Mouse (Mus musculus) kidney, postnatal 14 days (tissue): ENCODE results near the gene Klhl26.
A peak's percentile ranks its signal among the peaks of the same experiment; 100 is the strongest.

ENCODE experiments used
- DNase-seq: peaks from one replicate; pipeline ENCODE4 v3.0.0; 2022; ENCODE audit warnings: mixed read lengths

Gene Klhl26

DNA sequence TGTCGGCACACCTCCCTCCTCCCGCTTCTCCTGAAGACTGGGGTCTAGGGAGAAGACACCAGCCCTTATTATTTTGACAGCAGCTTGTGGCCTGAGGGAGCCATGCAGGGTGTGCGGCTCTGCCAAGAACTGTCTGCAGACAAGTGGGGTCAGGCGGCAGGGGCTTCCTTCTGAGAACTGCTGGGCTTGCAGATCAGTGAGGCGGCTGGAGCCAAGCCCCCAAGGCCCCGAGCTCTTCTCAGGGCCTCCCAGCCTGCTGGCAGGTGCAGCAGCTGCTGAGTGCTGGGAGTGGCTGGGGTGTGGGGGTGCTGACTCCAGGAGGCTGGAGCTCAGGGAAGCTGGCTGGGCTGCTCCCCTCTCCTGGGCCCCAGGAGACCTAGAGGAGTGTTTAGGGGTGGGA, 68.5 kb downstream of the Klhl26 start:
- no peak for DNase-seq

DNA sequence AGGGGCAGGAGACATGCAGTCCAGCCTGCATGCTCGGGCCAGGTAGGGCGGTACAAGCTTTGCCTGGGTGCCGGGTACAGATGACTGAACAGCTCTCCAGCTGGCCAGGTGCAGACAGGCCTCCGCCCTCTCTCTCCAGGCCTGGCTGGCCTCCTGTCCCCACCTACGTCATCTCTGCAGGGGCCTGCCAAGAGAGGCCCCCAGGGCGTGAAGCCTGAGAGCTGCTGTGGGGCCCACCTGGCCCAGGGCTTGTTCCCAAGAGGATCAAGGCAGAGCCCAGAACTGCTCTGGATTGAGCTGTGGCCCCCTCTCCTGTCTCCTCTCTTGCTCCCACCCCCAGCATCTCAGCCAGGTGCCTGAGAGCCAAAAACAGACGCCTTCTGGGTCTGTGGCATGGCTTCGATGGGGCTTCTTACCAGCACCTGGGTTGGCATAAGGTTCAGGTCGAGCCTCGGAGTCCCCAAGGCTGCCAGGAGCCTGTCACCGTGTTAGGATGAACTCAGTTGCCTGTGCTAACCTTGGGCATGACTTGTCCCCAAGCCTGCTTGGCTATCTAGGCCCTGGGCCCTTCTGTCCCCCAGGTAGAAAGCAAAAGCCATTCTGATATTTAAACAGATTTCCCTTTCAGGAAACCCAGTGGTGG, 70.2 kb downstream of the Klhl26 start:
- DNase-seq = peak; percentile 61

DNA sequence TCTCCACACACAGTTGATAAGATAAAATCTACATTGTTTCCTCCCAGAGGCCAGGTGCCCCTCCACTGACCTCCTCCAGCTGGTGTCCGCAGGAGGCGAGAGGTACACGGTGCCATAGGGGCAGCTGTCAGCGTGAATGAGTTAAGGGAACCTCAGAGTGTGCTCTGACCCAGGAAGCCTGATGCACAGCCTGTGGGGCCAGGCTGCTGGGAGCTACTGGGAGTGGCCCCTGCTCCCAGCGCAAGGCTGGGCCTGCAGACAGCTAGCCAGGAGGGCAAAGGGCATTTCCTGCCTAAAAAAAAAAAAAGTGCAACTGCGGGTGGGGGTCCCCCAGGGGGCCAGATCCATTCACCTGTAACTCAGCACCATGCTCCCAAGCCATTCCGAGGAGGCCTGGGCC, 71.6 kb downstream of the Klhl26 start:
- DNase-seq = peak; percentile 18

DNA sequence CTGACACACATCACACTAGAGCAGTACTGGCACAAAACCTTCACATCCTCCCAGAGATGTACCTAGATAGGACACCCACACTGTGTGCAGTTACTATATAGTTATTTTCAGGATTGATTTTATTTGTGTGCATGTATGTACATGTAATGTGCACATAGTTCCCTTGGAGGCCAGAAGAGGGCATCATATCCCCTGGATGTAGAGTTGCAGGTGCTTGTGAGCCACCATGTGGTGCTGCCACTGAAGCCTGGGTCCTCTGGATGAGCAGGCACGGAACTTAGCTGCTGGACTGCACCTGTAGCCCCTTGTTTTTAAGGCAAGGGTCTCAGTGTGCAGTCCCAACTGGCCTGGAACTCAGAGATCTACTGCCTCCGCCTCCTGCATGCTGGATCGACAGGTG, 72.6 kb downstream of the Klhl26 start:
- no peak for DNase-seq
